Mouse (Mus musculus) layer of hippocampus, adult 8-10 months (tissue): ENCODE measurements around the gene Pdzd7. TPM values are rescaled to one million over a fixed set of nuclear protein-coding genes. Genes with fewer than 3 reads are reported as not detected.

Experiments
- DNase-seq, 2 experiments: peaks; one replicate each; pipeline ENCODE4 v3.0.0; 2022; ENCODE audit warnings: low spot score in 2 of 2
- total RNA-seq, 4 experiments: library from RNA; stranded (reverse); gene quantifications; 2 replicates each; pipeline ENCODE4 v1.2.4; 2022

Pdzd7 gene
- 1 to 10 TPM; 3.1 to 3.8 (median 3.4) TPM for total RNA-seq

DNA sequence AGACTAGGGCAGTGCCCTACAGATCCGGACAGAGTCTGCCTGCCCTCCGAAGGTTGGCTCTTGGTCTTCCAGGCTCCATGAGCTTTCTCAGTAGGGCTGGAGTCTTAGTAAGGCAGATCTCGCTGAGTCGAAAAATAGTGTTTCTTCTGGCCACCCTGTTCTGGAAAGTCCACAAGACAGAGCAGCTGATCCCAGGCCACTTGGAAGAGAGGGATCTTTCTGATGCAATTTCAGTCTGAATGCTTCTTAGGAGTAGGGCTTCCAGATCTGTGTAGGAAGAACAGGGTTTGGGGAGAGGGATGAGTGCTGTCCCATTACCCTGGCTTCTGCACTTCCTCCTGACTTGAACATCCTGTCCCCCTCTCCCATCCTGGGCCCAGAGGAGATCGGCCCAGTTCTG, at the start of gene Pdzd7:
TSS of gene Pdzd7 (minus strand) at position 67 of the 400 bp plus-strand sequence.
- no peak for DNase-seq

GRCm38 (mm10) chr19:45081841-45082550, 36.5 kb upstream of the Pdzd7 start:
- DNase-seq = no peak

DNA sequence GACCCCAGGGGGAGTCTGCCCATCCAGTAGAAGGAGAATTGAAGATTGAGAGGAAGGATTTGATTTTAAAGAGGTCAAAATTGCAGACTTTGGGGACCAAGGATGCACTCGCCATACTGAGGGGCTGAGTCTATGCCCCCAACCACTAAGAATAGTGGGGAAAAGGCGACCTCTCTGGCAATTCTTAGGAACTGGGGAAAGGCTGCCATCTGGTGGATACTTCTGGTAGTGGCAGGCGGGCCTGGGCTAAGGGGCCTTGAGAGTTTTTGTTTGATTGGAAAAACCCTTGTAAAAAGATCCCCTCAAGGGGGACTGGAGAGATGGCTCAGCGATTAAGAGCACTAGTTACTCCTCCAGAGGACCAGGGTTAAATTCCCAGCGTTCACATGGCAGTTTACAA, 35.8 kb upstream of the Pdzd7 start:
- peak in 1 of 2 experiments; percentile 61 for DNase-seq

DNA sequence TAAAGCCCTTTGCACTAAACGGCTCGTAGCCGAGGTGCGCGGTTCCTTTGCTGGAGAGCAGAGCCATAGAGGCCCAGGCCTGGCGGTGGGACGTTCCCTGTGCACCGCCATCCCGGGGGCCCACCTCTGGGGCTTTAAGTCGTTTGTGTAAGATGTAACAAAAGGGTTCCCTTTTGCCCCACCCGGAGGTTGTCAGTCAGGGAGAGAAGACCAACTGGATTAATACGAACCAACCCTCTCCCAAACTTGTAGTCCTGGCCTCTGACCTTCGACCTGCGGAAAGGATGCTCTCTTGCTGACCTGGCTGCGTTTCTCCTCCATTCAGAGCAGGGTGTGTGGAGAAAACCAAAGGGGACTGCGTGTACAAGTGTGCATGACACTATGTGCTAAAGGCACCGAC, 35.2 kb upstream of the Pdzd7 start:
- no peak for DNase-seq

- DNase-seq = no peak
Measured at GRCm38 (mm10) chr19:45079769-45080515, 34.4 kb upstream of the Pdzd7 start.

DNA sequence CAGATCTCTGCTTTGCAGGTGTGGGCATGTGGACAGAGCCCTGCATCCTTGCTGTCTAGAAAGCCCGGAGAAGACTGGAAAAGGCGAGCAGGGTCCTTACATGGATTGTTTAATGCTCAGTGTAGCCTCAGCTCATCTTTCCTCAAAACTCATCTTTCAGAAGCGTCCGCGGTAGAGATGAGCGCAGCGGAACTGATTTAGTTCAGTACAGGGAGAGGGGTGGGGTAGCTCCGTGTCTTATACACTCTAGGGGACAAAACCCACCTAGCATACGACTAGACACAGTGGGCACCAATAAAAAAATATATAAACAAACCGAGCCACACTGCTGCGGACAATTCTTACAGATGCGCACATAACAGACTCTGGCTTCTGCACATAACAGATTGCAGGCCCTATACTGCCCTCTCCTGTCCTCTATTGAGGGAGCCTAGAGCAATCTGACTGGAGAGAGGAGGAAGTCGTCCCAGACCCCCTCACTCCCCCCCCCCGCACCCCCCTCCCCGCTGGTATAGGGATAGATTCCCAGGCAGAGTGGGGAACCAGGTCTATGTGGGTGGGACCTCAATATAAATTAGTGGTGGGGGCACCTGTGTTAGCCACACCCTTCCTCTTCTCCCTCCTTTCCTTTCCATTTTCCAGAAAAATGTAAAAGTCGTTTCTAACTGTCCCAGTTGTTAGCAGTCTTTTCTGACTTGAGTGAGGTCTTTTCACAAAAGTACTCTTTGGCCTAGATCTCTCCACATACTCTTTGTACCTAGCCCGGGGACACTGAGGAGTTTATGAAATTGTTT, 33.7 kb upstream of the Pdzd7 start:
- DNase-seq = no peak

- no peak for DNase-seq
Measured at GRCm38 (mm10) chr19:45077742-45078645, 32.5 kb upstream of the Pdzd7 start.

DNA sequence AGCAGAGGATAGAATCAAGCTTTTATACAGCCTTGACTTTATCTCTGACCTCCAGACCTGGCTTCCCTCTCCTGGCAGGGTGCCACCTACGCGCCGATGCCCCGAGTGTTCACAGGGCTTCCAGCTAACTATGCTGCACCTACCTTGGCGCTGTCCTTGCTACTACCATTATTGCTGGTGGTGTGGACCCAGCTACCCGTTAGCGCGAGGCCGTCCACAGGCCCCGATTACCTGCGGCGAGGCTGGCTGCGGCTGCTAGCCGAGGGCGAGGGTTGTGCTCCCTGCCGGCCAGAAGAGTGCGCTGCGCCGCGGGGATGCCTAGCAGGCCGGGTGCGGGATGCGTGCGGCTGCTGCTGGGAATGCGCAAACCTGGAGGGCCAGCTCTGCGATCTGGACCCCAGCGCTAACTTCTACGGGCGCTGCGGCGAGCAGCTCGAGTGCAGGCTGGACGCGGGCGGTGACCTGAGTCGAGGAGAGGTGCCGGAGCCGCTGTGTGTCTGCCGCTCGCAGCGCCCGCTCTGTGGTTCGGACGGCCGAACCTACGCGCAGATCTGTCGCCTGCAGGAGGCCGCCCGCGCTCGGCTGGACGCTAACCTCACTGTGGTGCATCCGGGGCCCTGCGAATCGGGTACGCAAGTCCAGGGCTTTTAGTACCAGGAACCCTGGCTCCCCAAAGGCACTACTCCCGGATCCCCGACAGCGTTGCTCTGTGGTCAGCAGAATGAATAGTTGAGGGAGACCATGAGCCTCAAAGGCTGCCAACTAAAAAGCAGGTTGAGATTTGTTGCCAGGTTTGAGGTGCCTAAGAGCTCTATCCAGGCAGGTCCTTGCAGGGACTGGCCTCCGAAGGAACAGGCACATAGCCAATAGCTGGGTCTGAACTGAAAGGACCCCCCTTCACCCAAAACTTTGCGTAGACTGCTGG, 31.3 kb upstream of the Pdzd7 start:
- DNase-seq = no peak

- no peak for DNase-seq
Measured at GRCm38 (mm10) chr19:45076036-45076575, 30.6 kb upstream of the Pdzd7 start.

DNA sequence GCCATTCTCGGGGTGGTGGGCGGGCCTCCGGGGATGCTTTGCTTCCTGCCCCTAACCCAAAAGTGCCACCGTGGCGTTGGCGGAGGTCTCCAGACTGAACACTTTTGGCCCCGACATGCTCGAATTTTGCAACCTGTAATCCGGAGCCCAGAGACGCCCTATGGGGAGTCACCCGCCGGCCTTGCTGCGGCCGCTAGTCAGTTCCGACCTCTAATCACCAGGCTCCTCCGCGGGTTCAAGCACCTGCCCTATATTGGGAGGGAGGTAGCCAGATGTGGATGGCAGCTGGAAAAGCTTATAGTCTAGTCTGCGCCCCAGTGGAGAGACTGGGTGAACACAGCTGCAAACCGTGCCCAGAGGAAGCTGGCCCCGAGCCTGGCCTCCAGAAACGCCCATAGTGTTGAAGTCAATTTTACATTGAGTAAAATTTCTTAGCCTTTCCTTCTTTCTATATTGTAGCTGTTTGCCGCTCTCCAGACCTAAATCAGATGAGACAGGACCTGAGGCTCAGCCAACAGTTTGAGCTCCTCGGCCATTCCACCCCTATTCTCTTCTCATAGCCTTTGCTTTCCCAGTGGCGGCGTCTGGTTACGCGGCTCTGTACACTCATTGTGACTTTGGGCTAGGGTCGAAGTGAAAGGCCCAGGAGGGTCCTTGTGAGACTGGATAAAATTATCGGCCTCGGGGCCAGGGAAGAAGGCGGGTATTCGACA, 30.0 kb upstream of the Pdzd7 start:
- no peak for DNase-seq

DNA sequence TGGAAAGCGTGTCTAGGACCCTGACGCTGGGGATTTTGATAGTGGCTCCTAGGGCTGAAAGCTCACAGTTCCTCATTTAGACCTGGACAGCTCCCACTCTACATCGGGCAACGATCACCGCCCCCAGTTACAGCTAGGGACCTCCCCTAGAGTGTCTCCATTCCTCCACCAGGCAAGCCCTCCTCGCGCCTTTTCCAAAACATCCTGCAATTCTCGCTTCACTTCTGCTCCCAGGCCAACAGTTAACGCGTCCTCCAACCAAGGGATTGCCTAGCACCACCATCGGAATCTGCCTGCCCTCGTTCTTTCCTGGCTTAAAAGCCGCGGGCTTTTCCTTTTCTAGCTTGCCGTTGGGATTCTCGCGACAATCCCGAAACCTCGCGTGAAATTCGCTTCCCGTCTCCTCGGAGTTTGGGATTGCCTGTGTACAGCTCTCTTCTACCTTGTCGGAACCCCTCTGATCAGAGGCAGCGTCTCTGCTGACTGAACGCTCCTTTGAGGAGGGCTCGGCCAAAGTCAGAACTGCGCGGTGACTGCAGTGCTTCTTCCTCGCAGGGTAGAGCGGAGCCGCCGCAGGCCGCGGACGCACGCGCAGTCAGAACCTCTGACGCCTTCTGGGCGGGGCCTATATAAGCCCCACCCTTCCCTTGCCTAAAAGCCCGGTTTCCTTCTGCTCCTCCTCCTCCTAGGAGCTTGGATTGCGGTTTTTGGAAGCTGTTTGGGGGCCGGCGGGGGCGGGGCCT, 29.2 kb upstream of the Pdzd7 start, which contains the start of gene Kazald1:
TSS of gene Kazald1 (plus strand) at position 662 of the 743 bp plus-strand sequence.
- DNase-seq = peak; percentile 87 to 94

DNA sequence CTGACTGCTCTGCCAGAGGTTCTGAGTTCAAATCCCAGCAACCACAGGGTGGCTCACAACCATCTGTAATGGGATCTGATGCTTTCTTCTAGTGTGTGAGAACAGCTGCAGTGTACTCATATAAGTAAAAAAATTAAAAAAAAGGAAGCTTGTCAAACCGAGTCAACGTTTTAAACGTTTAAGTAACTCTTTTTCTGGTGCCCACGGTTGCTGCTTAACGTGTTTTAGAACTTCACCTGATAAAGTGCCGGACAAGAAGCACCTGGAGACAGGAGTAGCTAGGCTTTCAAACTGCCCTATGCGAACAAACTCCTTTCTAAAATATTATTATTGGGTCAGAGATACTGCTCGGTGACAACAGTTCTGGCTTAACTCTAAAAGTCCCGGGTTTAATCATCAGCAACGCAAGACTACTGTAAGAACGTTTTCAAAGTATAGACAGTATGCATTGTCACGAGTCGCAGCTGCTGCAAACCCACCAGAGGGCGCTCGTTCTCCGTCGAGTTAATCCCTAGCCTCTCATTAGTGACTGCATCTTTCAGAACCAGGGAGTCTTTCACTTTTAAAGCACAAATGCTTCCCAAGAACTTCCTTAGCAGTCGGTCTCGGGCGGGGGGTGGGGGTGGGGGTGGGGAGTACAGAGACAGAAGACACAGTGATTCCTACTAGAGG, 28.5 kb upstream of the Pdzd7 start:
- peak in 1 of 2 experiments; percentile 68 for DNase-seq

GRCm38 (mm10) chr19:45067758-45068510, 22.4 kb upstream of the Pdzd7 start:
- no peak for DNase-seq

- no peak for DNase-seq
Measured at GRCm38 (mm10) chr19:45067170-45067569, 21.7 kb upstream of the Pdzd7 start.

DNA sequence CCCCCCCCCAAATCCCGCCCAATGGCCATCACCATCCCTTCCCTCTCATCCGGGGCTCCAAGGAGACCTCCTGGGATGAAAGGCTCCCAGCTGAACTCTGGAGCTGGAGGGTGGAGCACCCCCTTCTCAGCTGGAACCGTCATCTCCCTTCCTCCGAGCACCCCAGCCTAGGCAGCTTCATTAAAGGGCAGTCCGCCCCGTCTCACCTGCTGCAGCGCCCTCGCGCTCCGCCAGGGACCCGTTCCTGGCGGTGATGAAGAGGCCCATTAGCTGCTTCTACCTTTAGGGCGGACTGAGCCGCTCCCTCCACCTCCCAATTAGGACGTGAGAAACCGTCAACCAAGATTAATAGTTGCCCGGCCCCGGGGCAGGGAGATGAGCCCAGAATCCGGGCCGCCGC, 19.7 kb upstream of the Pdzd7 start:
- DNase-seq = no peak

DNA sequence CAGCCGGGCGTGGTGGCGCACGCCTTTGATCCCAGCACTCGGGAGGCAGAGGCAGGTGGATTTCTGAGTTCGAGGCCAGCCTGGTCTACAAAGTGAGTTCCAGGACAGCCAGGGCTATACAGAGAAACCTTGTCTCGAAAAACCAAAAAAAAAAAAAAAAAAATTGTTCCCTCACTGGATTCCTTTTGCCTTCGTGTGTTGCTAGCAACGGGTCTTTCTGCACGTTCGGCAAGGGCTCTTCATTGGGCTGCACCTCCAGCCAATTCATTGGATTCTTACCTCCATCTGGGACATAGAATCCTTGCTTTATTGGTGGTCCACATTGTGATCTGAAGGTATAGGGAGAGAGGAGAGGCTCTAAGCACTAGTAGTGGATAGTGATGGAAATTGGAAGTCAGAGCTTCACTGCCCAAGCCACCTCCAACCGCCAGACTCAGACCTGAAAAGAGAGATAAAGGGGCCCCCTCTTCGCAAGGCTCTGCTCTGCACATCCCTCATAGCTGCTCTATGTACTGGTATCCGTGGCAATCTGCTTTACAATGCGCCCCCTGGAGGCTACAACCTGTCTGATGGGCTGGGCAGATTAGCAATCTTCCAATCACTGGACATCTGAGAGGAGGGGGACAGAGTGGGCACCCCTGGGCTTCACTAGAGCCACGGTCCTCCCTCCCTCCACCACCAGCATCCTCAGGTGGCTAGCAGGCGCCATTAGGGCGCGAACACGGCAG, 18.2 kb upstream of the Pdzd7 start:
- no peak for DNase-seq
